Mouse (Mus musculus): ENCODE results near the gene Cep83.

DNA sequence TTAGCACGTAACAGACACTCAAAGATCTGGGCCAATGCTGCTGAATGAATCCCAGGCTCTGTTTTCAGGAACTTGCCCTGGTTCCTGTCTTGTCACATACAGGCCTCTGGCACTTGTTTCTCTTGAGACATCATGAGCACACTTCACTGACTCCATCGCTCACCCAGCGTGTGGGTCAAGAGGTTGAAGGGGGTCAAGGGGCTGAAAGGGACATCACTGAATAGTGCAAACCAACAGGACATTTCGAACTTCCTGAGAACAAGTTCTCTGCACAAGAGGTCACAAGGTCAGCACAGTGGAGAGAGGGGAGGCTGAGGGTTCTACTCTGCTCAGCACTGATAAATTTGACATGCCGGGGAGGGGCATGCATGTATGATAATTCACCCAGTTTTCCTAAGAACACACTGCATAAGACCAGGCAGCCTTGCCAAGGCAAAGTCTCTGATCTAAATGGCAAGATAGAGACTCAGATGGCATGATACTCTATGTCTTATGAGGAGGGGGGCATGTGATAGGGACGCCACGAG lies 121.6 kb downstream of the Cep83 start:
- TF ChIP-seq GATA1 (IDR thresholded peaks at IDR 0.05; ENCODE audit: borderline replicate concordance, low read length) (no peak), FLI1 (IDR thresholded peaks at IDR 0.05; ENCODE audit: low read length) (no peak)
